Mouse (Mus musculus) limb, embryonic 11.5 days (tissue): ENCODE data around the gene Pgpep1. TPM values are rescaled to one million over a fixed set of nuclear protein-coding genes. Genes with fewer than 3 reads are reported as not detected.
A peak's percentile ranks its signal among the peaks of the same experiment; 100 is the strongest.

Source experiments
- ATAC-seq: fragments of 200-750 bp; cut with Nextera tagmentation; 2 replicates; pipeline ENCODE4 v1.8.0; 2017; ENCODE audit warnings: low read depth; ENCODE audit not compliant: insufficient number of reproducible peaks, low FRiP score, low TSS enrichment
- DNase-seq: peaks from one replicate; pipeline ENCODE4 v3.0.0-alpha.2; 2015; ENCODE audit warnings: low spot score
- H3K27ac ChIP-seq: fragments of 300-500 bp; sonication (generic); replicated peaks from 2 replicates; pipeline ENCODE4 v1.5.1; 2014; ENCODE audit warnings: low read depth, mild to moderate bottlenecking, low read length
- H3K27me3 ChIP-seq: fragments of 300-500 bp; sonication (generic); 2 replicates; pipeline ENCODE4 v1.6.1; 2014; ENCODE audit warnings: mild to moderate bottlenecking, low read length, mixed read lengths; ENCODE audit not compliant: control insufficient read depth, insufficient read depth
- H3K36me3 ChIP-seq: fragments of 300-500 bp; sonication (generic); 2 replicates; pipeline ENCODE4 v1.6.1; 2014; ENCODE audit warnings: mild to moderate bottlenecking, low read length, moderate library complexity, mixed read lengths; ENCODE audit not compliant: control insufficient read depth, insufficient read depth
- H3K4me1 ChIP-seq: fragments of 300-500 bp; sonication (generic); 2 replicates; pipeline ENCODE4 v1.6.1; 2014; ENCODE audit warnings: low read length, mixed read lengths; ENCODE audit not compliant: control insufficient read depth, insufficient read depth
- H3K4me2 ChIP-seq: fragments of 300-500 bp; sonication (generic); 2 replicates; pipeline ENCODE4 v1.6.1; 2014; ENCODE audit warnings: low read depth, mild to moderate bottlenecking, moderate library complexity; ENCODE audit not compliant: severe bottlenecking
- H3K4me3 ChIP-seq: fragments of 300-500 bp; sonication (generic); 2 replicates; pipeline ENCODE4 v1.5.1; 2014; ENCODE audit warnings: low read depth, low read length
- H3K9ac ChIP-seq: fragments of 300-500 bp; sonication (generic); 2 replicates; pipeline ENCODE4 v1.6.1; 2014; ENCODE audit warnings: mild to moderate bottlenecking, low read length
- H3K9me3 ChIP-seq: fragments of 300-500 bp; sonication (generic); 2 replicates; pipeline ENCODE4 v1.6.1; 2016; ENCODE audit warnings: low read length; ENCODE audit not compliant: control insufficient read depth
- WGBS: fragments of 180-500 bp; shearing (Covaris S2); extraction: QIAGEN DNeasy Blood & Tissue Kit; methylation state at CpG from one replicate; pipeline ENCODE4 v1.1.7; 2014; 5-methylcytosine and 5-hydroxymethylcytosine counted together
- polyA plus RNA-seq: library from polyadenylated mRNA; unstranded; fragments of >200 nt; fragmentation: Nextera tagmentation; extraction: Ambion mirVana; gene quantifications from 2 replicates; pipeline ENCODE4 v1.2.1, GENCODE M21; 2014

Pgpep1 gene
- polyA plus RNA-seq, 1 experiment from 2014 or later, result 59.4 TPM

DNA sequence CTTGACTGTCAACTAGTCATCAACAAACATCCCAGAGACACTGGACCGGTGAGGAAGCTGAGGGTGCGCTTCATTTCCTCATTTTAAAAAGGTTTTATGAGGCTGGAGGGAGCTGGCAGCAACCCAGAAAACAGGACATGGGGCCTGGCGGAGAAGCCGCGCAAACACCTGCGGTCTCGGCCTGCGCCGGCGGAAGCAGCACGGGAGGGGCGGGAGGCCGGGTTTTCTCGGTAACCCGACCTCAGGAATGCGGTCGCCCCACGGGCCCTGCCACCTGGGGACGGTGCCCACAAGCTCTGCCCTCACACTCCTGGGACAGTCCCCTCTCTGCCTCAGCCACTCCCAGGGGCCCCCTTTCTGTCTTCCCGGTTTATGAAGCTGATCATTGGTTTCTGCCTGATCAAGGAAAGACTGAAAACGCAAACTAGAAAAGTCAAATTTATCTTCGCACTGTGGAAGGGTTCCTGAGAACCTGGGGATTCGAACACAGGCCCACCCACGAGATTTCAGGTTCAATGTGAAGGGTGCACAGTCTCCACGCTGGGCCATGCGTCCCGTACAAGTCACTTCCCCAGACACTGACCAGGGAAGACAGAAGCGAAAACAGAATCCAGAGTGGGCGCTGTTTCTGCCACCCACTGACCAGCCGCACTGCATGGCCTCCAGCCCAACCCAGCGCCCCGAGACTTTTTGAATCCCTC is 35.3 kb upstream of the Pgpep1 start:
- Histone ChIP-seq H3K27ac (peak overlapping the region; percentile 82), H3K4me2 (peak overlapping the region; percentile 20), H3K9me3 (no peaks in the 10 kb centered on the region), H3K36me3 (no peaks in the 10 kb centered on the region), H3K9ac (peak overlapping the region; percentile 32; the same call in 1 of the 2 replicates), H3K4me1 (peaks cover 49% of the 10 kb centered on the region), H3K4me3 (no peak overlapping the region), H3K27me3 (no peaks in the 10 kb centered on the region)
- 23% methylated on average over 31 of the region's 32 CpGs for WGBS
- peak; percentile 73 for DNase-seq
- no peak for ATAC-seq

DNA sequence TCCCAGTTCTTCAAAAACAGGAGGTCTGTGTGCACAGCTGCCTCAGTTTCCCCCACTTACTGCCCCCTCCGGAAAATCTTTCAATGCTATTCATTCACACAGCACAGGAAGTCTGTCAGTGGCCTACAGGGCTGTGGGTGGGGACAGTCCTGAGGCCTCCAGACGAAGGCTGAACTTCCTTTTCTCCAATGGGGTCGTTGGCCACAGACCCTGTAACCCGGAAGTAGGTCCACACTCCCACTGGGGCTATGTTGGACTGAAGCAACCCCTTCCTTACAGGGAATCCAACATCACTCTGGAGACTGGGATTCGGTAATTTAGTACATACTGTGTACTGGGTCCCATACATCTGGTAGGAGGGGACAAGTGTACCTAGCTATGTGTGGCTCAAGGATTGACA is 33.4 kb upstream of the Pgpep1 start:
- H3K9me3 ChIP-seq, result no peaks in the 10 kb centered on the region
- no peaks in the 10 kb centered on the region for H3K36me3 ChIP-seq
- H3K27ac ChIP-seq, result no peak overlapping the region
- no peak for DNase-seq
- peaks cover 53% of the 10 kb centered on the region for H3K4me1 ChIP-seq
- H3K27me3 ChIP-seq, result no peaks in the 10 kb centered on the region
- no peak overlapping the region for H3K4me3 ChIP-seq
- WGBS, result 78% methylated on average over 5 of the region's 5 CpGs
- no peak overlapping the region for H3K4me2 ChIP-seq
- no peak overlapping the region for H3K9ac ChIP-seq
- ATAC-seq, result no peak

DNA sequence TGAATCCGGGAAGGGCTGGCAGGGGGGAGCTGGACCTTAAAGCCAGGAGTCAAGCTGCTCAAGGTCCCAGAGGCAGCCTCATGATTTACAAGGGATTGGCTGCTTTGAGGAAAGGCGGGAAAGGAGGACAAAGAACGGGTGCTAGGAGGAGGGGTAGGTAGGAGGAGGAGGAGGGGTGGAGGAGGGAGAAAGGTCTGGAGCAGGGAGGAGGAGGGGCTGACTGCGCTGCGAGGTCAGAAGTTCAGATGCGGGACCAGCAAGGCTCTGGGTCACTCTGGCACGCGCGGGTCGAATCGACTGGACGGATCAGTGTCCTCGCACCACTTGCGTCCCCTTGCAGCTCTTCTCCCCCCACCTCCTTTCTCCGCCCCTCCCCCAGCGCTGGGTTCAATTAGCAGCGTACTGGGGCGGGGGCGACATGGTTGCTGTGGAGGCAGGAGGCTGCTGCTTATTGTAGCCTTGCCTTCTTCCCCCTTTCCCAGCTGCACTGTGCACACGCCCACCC is 31.6 kb upstream of the Pgpep1 start:
- Histone ChIP-seq H3K9ac (peak overlapping the region; percentile 72), H3K4me1 (peaks cover 39% of the 10 kb centered on the region), H3K27ac (peak overlapping the region; percentile 89), H3K36me3 (no peaks in the 10 kb centered on the region; the same call in 1 of the 2 replicates), H3K4me3 (peak overlapping the region; percentile 21), H3K4me2 (peak overlapping the region; percentile 24), H3K9me3 (no peaks in the 10 kb centered on the region), H3K27me3 (no peaks in the 10 kb centered on the region)
- DNase-seq (peak; percentile 88), ATAC-seq (peak; percentile 83)
- under 1% methylated on average over 17 of the region's 20 CpGs for WGBS

DNA sequence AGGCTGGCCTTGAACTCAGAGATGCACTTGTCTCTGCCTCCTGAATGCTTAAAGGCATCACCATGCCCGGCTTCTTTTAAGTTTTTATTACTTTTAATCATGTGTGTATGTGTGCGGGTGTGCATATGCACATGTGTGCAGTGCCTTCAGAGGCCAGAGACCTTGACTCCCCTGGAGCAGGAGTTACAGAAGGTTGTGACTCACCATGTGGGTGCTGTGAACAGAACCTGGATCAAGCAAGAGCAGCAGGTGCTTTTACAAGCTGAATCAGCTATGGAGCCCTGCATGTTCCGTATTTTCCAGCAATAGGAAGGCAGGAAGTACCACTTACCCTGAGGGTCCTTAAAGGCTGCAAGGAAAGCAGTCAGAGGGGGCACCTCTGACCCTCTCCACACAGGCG is 31.0 kb upstream of the Pgpep1 start:
- WGBS, result 47% methylated on average over 4 of the region's 4 CpGs

DNA sequence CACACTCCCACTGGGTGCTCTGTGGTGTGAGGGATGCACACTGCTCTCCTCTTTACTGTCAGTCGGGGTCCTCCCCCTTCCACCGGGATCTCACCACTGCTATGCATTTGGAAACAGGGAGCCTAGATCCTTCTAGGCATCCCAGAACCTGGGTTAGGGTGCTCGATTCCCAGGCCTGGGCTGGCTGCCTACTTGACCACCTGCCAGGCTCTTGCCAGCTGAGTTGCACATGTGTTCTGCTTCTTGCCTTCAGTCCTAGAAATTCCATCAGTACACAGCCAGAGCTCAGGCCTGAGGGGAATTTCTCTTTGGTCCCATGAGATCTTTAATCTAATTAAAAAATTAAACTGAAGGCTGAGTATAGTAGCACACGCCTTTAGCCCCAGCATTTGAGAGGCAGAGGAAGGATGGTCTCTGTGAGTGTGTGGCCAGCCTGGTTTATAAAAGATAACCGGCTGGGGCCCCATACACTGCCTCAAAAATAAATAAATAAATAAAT is 29.8 kb upstream of the Pgpep1 start:
- WGBS, result 77% methylated on average over 5 of the region's 5 CpGs
- 0 out of 2 replicates have a peak overlapping the region, but pooled peaks have one; percentile 36 for H3K27ac ChIP-seq
- no peak for ATAC-seq

More for the DNA sequence above, 31.0 kb upstream of the Pgpep1 start:
- Histone ChIP-seq H3K9ac (peak overlapping the region; percentile 72), H3K9me3 (no peaks in the 10 kb centered on the region), H3K4me1 (peaks cover 33% of the 10 kb centered on the region), H3K27ac (peak overlapping the region; percentile 89), H3K36me3 (no peaks in the 10 kb centered on the region; the same call in 1 of the 2 replicates), H3K27me3 (no peaks in the 10 kb centered on the region), H3K4me2 (peak overlapping the region; percentile 24; the same call in 1 of the 2 replicates), H3K4me3 (peak overlapping the region; percentile 9)
- DNase-seq, result no peak
- no peak for ATAC-seq

DNA sequence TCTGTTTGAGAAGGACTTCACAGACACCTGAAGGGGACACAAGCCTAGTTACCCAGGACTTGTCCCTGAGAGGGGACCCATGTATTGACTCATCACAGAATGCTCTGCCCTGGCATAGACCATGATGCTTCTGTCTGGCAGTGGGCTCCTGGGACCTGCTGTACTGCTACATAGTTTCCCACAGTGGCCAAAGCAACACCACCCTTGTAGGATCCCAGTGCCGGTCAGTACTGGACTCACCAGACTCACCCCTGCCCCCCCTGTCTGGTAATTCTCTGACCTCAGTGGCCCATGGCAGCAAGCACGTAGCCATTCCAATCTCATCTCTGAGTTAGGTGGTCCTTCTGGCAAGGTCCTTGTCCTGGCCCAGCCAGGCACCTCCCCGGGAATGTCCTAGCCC is 27.9 kb upstream of the Pgpep1 start:
- H3K36me3 ChIP-seq, result peaks cover 2% of the 10 kb centered on the region; the same call in 1 of the 2 replicates
- H3K27me3 ChIP-seq, result no peaks in the 10 kb centered on the region
- no peak for DNase-seq
- H3K9me3 ChIP-seq, result no peaks in the 10 kb centered on the region
- no peak overlapping the region for H3K4me2 ChIP-seq
- H3K4me3 ChIP-seq, result no peak overlapping the region
- no peak overlapping the region for H3K9ac ChIP-seq
- no peak for ATAC-seq
- 82% methylated on average over 3 of the region's 3 CpGs for WGBS
- H3K27ac ChIP-seq, result no peak overlapping the region
- H3K4me1 ChIP-seq, result peaks cover 17% of the 10 kb centered on the region

More for the DNA sequence above, 29.8 kb upstream of the Pgpep1 start:
- peak overlapping the region; percentile 27; the same call in 1 of the 2 replicates for H3K9ac ChIP-seq
- H3K4me3 ChIP-seq, result no peak overlapping the region
- H3K36me3 ChIP-seq, result peaks cover 1% of the 10 kb centered on the region; the same call in 1 of the 2 replicates
- H3K27me3 ChIP-seq, result no peaks in the 10 kb centered on the region
- no peak for DNase-seq
- no peaks in the 10 kb centered on the region for H3K9me3 ChIP-seq
- H3K4me1 ChIP-seq, result peaks cover 20% of the 10 kb centered on the region
- peak overlapping the region; percentile 20; the same call in 1 of the 2 replicates for H3K4me2 ChIP-seq

DNA sequence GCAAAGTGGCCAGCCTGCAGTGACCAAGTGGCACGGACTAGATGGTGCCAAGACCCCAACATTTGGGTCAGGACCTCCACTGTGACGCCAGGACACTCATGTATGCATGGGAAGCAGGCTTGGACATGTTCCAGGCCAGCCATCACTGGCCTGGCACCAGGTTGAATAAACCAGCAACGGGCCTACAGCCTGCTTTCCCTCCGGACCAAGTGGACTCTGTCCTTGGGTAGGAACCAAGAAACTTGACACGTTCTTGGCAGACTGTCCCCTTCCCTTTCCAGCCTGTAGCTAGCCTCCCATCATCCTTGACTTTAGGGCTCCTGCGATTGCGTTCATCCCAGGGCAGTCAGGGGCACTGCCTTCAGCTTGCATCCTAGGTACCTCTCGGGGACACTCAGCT is 27.4 kb upstream of the Pgpep1 start:
- H3K4me2 ChIP-seq, result no peak overlapping the region
- peaks cover 2% of the 10 kb centered on the region; the same call in 1 of the 2 replicates for H3K36me3 ChIP-seq
- peaks cover 17% of the 10 kb centered on the region for H3K4me1 ChIP-seq
- no peaks in the 10 kb centered on the region for H3K27me3 ChIP-seq
- WGBS, result 92% methylated on average over 8 of the region's 8 CpGs
- ATAC-seq (no peak), DNase-seq (no peak)
- H3K27ac ChIP-seq, result no peak overlapping the region
- H3K9ac ChIP-seq, result no peak overlapping the region
- H3K4me3 ChIP-seq, result no peak overlapping the region
- no peaks in the 10 kb centered on the region for H3K9me3 ChIP-seq

DNA sequence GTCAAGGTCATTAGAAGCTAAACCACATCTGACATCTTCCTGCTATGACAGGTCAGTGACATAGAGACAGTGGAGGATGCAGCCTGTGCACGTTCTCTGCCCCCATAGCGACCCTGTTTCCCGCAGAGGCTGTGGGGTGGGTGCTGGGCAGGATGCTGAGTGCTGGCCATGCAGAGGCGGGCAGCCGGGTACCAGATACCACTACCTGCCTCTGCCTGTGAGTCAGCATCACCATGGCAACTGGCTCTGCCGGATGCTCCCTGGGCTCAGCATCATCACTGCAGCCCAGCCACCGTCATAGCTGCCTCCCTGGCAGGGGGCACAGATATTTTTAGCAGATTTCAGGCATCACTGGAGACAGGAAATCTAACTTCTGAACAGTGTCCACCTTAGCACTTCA is 24.1 kb upstream of the Pgpep1 start:
- no peaks in the 10 kb centered on the region for H3K4me1 ChIP-seq
- no peak for DNase-seq
- peaks cover 4% of the 10 kb centered on the region for H3K36me3 ChIP-seq
- H3K4me3 ChIP-seq, result no peak overlapping the region
- no peak for ATAC-seq
- 56% methylated on average over 7 of the region's 7 CpGs for WGBS
- H3K9me3 ChIP-seq, result no peaks in the 10 kb centered on the region
- H3K27ac ChIP-seq, result no peak overlapping the region
- no peak overlapping the region for H3K9ac ChIP-seq
- H3K4me2 ChIP-seq, result no peak overlapping the region
- no peaks in the 10 kb centered on the region for H3K27me3 ChIP-seq
